Mouse (Mus musculus) liver, adult 2 months (tissue): ENCODE results near the gene Rpusd1. TPM values are rescaled to one million over a fixed set of nuclear protein-coding genes. Genes with fewer than 3 reads are reported as not detected.

Source experiments
- DNase-seq: peaks from one replicate; pipeline ENCODE4 v3.0.0-alpha.2; 2011; ENCODE audit warnings: low read depth, low spot score; ENCODE audit errors: extremely low read depth
- H3K27ac ChIP-seq: fragments of 200-500 bp; replicated peaks from 2 replicates; pipeline ENCODE4 v1.5.1; 2012; ENCODE audit warnings: low read depth, mild to moderate bottlenecking, control low read depth, inconsistent platforms, low read length; ENCODE audit not compliant: insufficient read depth
- H3K27me3 ChIP-seq: fragments of 200-500 bp; 2 replicates; pipeline ENCODE4 v1.6.1; 2012; ENCODE audit warnings: mild to moderate bottlenecking, moderate library complexity, low read length, inconsistent platforms; ENCODE audit not compliant: control insufficient read depth, insufficient read depth
- H3K36me3 ChIP-seq: fragments of 200-500 bp; 2 replicates; pipeline ENCODE4 v1.6.1; 2012; ENCODE audit warnings: low read length, inconsistent platforms; ENCODE audit not compliant: control insufficient read depth, insufficient read depth
- H3K4me1 ChIP-seq: fragments of 200-500 bp; 2 replicates; pipeline ENCODE4 v1.6.1; 2011; ENCODE audit warnings: low read length; ENCODE audit not compliant: control insufficient read depth, insufficient read depth
- H3K4me3 ChIP-seq: fragments of 200-500 bp; 2 replicates; pipeline ENCODE4 v1.5.1; 2011; ENCODE audit warnings: low read depth, mild to moderate bottlenecking, control low read depth, low read length, moderate library complexity; ENCODE audit not compliant: insufficient read depth
- H3K79me2 ChIP-seq: fragments of 200-500 bp; 2 replicates; pipeline ENCODE4 v1.6.1; 2012; ENCODE audit warnings: inconsistent platforms, mild to moderate bottlenecking, low read length, moderate library complexity; ENCODE audit not compliant: control insufficient read depth, insufficient read depth
- H3K9ac ChIP-seq: fragments of 200-500 bp; 2 replicates; pipeline ENCODE4 v1.6.1; 2012; ENCODE audit warnings: low read depth, mild to moderate bottlenecking, control low read depth, inconsistent platforms, low read length
- CTCF ChIP-seq: fragments of 200-500 bp; IDR thresholded peaks from 2 replicates; pipeline ENCODE4 v1.5.1; 2011; ENCODE audit warnings: low read depth, low read length, control low read depth
- POLR2A ChIP-seq: fragments of 200-500 bp; IDR thresholded peaks from 2 replicates; pipeline ENCODE4 v1.6.1; 2011; ENCODE audit warnings: low read length, control low read depth; ENCODE audit not compliant: insufficient read depth; ENCODE audit errors: extremely low read depth
- WGBS: fragments of 180-500 bp; shearing (Covaris S2); methylation state at CpG from one replicate; pipeline ENCODE4 v1.1.7; 2018; 5-methylcytosine and 5-hydroxymethylcytosine counted together
- polyA plus RNA-seq: library from polyadenylated mRNA; depleted of rRNA; stranded (reverse); fragments of >200 nt; gene quantifications from 2 replicates; pipeline ENCODE4 v1.2.3, GENCODE M21; 2012
- total RNA-seq: library from RNA; depleted of rRNA; stranded (reverse); fragments of >200 nt; gene quantifications from 2 replicates; pipeline ENCODE4 v1.2.3, GENCODE M21; 2014

The Rpusd1 gene
- total and polyA plus RNA-seq, 2 experiments, result 1.0 to 9.0 TPM

- Histone ChIP-seq H3K36me3 (no peaks in the 10 kb centered on the region), H3K27ac (no peak overlapping the region), H3K4me1 (no peaks in the 10 kb centered on the region), H3K9ac (no peak overlapping the region), H3K4me3 (no peak overlapping the region), H3K27me3 (no peaks in the 10 kb centered on the region), H3K79me2 (no peaks in the 10 kb centered on the region)
- 76% methylated on average over 4 of the region's 4 CpGs for WGBS
- no peak for DNase-seq
- TF ChIP-seq POLR2A, result no peak
- TF ChIP-seq CTCF, result no peak
Observed at GRCm38 (mm10) chr17:25755086-25755485, 27.6 kb downstream of the Rpusd1 start.

- H3K36me3 ChIP-seq, result no peaks in the 10 kb centered on the region
- no peaks in the 10 kb centered on the region for H3K79me2 ChIP-seq
- DNase-seq, result no peak
- no peak for TF ChIP-seq POLR2A
- no peak for TF ChIP-seq CTCF
- H3K27me3 ChIP-seq, result no peaks in the 10 kb centered on the region
- 39% methylated on average over 4 of the region's 4 CpGs for WGBS
- no peaks in the 10 kb centered on the region for H3K4me1 ChIP-seq
- H3K27ac ChIP-seq, result no peak overlapping the region
- H3K9ac ChIP-seq, result no peak overlapping the region
- H3K4me3 ChIP-seq, result no peak overlapping the region
Observed at GRCm38 (mm10) chr17:25755627-25756377, 28.3 kb downstream of the Rpusd1 start.

- Histone ChIP-seq H3K27ac (no peak overlapping the region), H3K36me3 (no peaks in the 10 kb centered on the region), H3K4me3 (no peak overlapping the region), H3K9ac (no peak overlapping the region), H3K27me3 (no peaks in the 10 kb centered on the region), H3K4me1 (no peaks in the 10 kb centered on the region), H3K79me2 (no peaks in the 10 kb centered on the region)
- DNase-seq, result no peak
- TF ChIP-seq CTCF (no peak), POLR2A (no peak)
- 75% methylated on average over 9 of the region's 9 CpGs for WGBS
Observed at GRCm38 (mm10) chr17:25756378-25757242, 29.1 kb downstream of the Rpusd1 start.

GRCm38 (mm10) chr17:25757691-25758090 is 30.2 kb downstream of the Rpusd1 start:
- Histone ChIP-seq H3K4me3 (no peak overlapping the region), H3K36me3 (no peaks in the 10 kb centered on the region), H3K27ac (no peak overlapping the region), H3K79me2 (no peaks in the 10 kb centered on the region), H3K27me3 (no peaks in the 10 kb centered on the region), H3K9ac (no peak overlapping the region), H3K4me1 (no peaks in the 10 kb centered on the region)
- 25% methylated on average over 3 of the region's 3 CpGs for WGBS
- no peak for DNase-seq
- TF ChIP-seq POLR2A, result no peak
- TF ChIP-seq CTCF, result no peak

- Histone ChIP-seq H3K4me1 (no peaks in the 10 kb centered on the region), H3K36me3 (no peaks in the 10 kb centered on the region), H3K27ac (no peak overlapping the region), H3K4me3 (no peak overlapping the region), H3K9ac (no peak overlapping the region), H3K27me3 (no peaks in the 10 kb centered on the region), H3K79me2 (no peaks in the 10 kb centered on the region)
- DNase-seq, result no peak
- TF ChIP-seq POLR2A (no peak), CTCF (no peak)
- WGBS, result 72% methylated on average over 8 of the region's 8 CpGs
Observed at GRCm38 (mm10) chr17:25760148-25760547, 32.7 kb downstream of the Rpusd1 start.

GRCm38 (mm10) chr17:25761561-25761970 is 34.1 kb downstream of the Rpusd1 start:
- no peak overlapping the region for H3K9ac ChIP-seq

More at GRCm38 (mm10) chr17:25761561-25761970, 34.1 kb downstream of the Rpusd1 start:
- 40% methylated on average over 4 of the region's 4 CpGs for WGBS
- no peak for DNase-seq
- H3K79me2 ChIP-seq, result no peaks in the 10 kb centered on the region
- no peaks in the 10 kb centered on the region for H3K27me3 ChIP-seq
- no peaks in the 10 kb centered on the region for H3K36me3 ChIP-seq
- H3K4me1 ChIP-seq, result no peaks in the 10 kb centered on the region
- TF ChIP-seq POLR2A (no peak), CTCF (no peak)
- no peak overlapping the region for H3K4me3 ChIP-seq
- no peak overlapping the region for H3K27ac ChIP-seq
